Mouse (Mus musculus) myocyte (in vitro differentiated cells): ENCODE measurements around the gene Arhgap23.

ENCODE experiments used
- E2F4 ChIP-seq: IDR thresholded peaks from one replicate; pipeline ENCODE4 v1.6.1; 2011; ENCODE audit warnings: mild to moderate bottlenecking, control low read depth, moderate library complexity; ENCODE audit not compliant: insufficient read depth
- MAX ChIP-seq: IDR thresholded peaks from one replicate; pipeline ENCODE4 v1.6.1; 2011; ENCODE audit warnings: low read depth, mild to moderate bottlenecking, control low read depth
- MYOD1 ChIP-seq, 3 experiments: IDR thresholded peaks; one replicate each; pipeline ENCODE4 v1.6.1; 2011; ENCODE audit warnings: control low read depth in 2 of 3, low read depth in 2 of 3, mild to moderate bottlenecking in 2 of 3, moderate library complexity in 1 of 3; ENCODE audit not compliant: insufficient read length in 2 of 3, control insufficient read depth in 1 of 3
- MYOG ChIP-seq, 3 experiments: IDR thresholded peaks; one replicate each; pipeline ENCODE4 v1.6.1; 2011; ENCODE audit warnings: control low read depth in 2 of 3, low read depth in 2 of 3, mild to moderate bottlenecking in 2 of 3; ENCODE audit not compliant: insufficient read length in 2 of 3, control insufficient read depth in 1 of 3, insufficient read depth in 1 of 3
- POLR2A ChIP-seq: IDR thresholded peaks from one replicate; pipeline ENCODE4 v1.6.1; 2011; ENCODE audit warnings: low read depth, mild to moderate bottlenecking, control low read depth, moderate library complexity; ENCODE audit not compliant: insufficient read length
- POLR2AphosphoS2 ChIP-seq: IDR thresholded peaks from one replicate; pipeline ENCODE4 v1.6.1; 2011; ENCODE audit warnings: low read depth, control low read depth; ENCODE audit not compliant: insufficient read length
- SRF ChIP-seq: IDR thresholded peaks from one replicate; pipeline ENCODE4 v1.6.1; 2011; ENCODE audit warnings: low read depth; ENCODE audit not compliant: control insufficient read depth, insufficient read length
- TCF12 ChIP-seq: IDR thresholded peaks from one replicate; pipeline ENCODE4 v1.6.1; 2011; ENCODE audit warnings: mild to moderate bottlenecking, control low read depth; ENCODE audit not compliant: poor library complexity, insufficient read depth, severe bottlenecking
- TCF3 ChIP-seq: IDR thresholded peaks from one replicate; pipeline ENCODE4 v1.6.1; 2011; ENCODE audit warnings: low read depth, control low read depth; ENCODE audit not compliant: insufficient read length
- USF1 ChIP-seq: IDR thresholded peaks from one replicate; pipeline ENCODE4 v1.6.1; 2011; ENCODE audit warnings: low read depth, mild to moderate bottlenecking, control low read depth, moderate library complexity

GRCm38 (mm10) chr11:97380036-97380435 lies 35.3 kb upstream of the Arhgap23 start:
- TF ChIP-seq POLR2A (no peak), MYOG (IDR thresholded peaks at IDR 0.05; ENCODE audit: control insufficient read depth in 1 of 3, insufficient read depth in 1 of 3, insufficient read length in 2 of 3, low read depth in 2 of 3) (no peak), USF1 (no peak), POLR2AphosphoS2 (no peak), MAX (no peak), E2F4 (no peak), TCF12 (no peak), TCF3 (no peak), MYOD1 (IDR thresholded peaks at IDR 0.05; ENCODE audit: control insufficient read depth in 1 of 3, insufficient read length in 2 of 3, low read depth in 2 of 3) (no peak), SRF (no peak)
